Mouse (Mus musculus): ENCODE measurements around the gene Zfp687. TPM values are rescaled to one million over a fixed set of nuclear protein-coding genes. Genes with fewer than 3 reads are reported as not detected.
A peak's percentile ranks its signal among the peaks of the same experiment; 100 is the strongest.

Zfp687 gene
- total and polyA plus RNA-seq, 3 experiments = 10.9 to 13.5 (median 11.0) TPM

DNA sequence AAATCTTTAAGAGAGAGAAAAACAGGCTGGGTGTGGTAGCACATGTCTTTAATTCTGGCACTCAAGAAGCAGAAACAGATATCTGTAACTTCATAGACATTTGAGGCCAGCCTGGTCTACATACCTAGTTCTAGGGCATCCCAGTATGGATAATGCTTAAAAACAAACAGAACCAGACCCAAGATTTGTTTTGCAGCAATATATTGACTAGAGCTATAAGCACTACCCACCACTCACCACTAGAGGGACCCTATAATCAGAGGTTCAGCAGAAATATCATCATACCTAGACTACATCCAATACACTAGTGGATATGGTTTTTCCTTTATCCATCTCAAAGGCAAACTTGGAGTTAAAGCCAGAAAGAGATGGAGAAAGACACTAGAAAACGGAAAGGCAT is 37.7 kb upstream of the Zfp687 start:
- intact Hi-C loops (cut with DNase I) = no loop called here
- DNase-seq = no peak

GRCm38 (mm10) chr3:95047914-95048313 is 32.7 kb upstream of the Zfp687 start:
- Histone ChIP-seq H3K36me3 (ENCODE audit: control insufficient read depth, insufficient read depth, low read length) (no peaks in the 10 kb centered on the region), H3K79me2 (replicated peaks; ENCODE audit: control insufficient read depth, insufficient read depth, low read length) (no peaks in the 10 kb centered on the region), H3K27me3 (ENCODE audit: control insufficient read depth, insufficient read depth, low read length) (no peaks in the 10 kb centered on the region), H3K4me1 (ENCODE audit: control insufficient read depth, insufficient read depth, low read length) (no peaks in the 10 kb centered on the region; the same call in 1 of the 2 replicates), H3K4me3 (no peak overlapping the region), H3K9ac (ENCODE audit: low read depth, low read length) (no peak overlapping the region), H3K27ac (no peak overlapping the region)
- DNase-seq = no peak
- 54% methylated on average over 3 of the region's 3 CpGs for WGBS
- no peak for TF ChIP-seq POLR2A (IDR thresholded peaks at IDR 0.05; ENCODE audit: insufficient read depth, low read depth, low read length)
- intact Hi-C loops (cut with DNase I) = no loop called here

More for the DNA sequence above, 37.7 kb upstream of the Zfp687 start:
- Histone ChIP-seq H3K79me2 (replicated peaks; ENCODE audit: control insufficient read depth, insufficient read depth, low read length) (no peaks in the 10 kb centered on the region), H3K4me3 (no peak overlapping the region), H3K27ac (no peak overlapping the region), H3K4me1 (ENCODE audit: control insufficient read depth, insufficient read depth, low read length) (no peaks in the 10 kb centered on the region), H3K27me3 (ENCODE audit: control insufficient read depth, insufficient read depth, low read length) (no peaks in the 10 kb centered on the region), H3K9ac (ENCODE audit: low read depth, low read length) (no peak overlapping the region), H3K36me3 (ENCODE audit: control insufficient read depth, insufficient read depth, low read length) (no peaks in the 10 kb centered on the region)
- WGBS = 33% methylated on average over 1 of the region's 1 CpGs
- TF ChIP-seq CTCF (IDR thresholded peaks at IDR 0.05) (peak; percentile 91), EP300 (IDR thresholded peaks at IDR 0.05; ENCODE audit: insufficient read depth, low read depth, low read length) (no peak)

DNA sequence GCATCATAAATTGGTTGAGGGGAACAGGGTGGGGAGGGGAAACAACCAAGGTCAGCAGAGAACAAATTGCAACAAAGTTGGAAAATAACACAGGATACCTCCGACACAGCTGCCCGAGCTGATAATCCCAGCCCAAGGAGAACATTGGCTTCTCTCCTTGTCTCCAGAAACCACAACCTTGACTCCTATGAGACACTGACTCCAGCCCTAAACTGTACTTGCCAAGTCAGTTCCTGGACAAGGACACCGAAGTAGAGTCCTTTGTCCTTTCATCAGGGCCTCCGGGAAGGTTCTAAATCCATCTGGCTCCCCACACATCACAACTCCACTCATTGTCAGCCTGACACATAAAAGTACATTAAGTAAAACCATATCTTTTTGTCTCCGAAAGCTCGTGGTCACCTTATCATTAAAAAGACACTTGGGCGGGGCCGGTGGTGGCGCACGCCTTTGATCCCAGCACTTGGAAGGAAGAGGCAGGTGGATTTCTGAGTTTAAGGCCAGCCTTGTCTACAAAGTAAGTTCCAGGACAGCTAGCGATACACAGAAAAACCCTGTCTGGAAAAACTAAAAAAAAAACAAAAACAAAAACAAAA is 31.3 kb upstream of the Zfp687 start:
- peaks cover 2% of the 10 kb centered on the region for H3K79me2 ChIP-seq (replicated peaks; ENCODE audit: control insufficient read depth, insufficient read depth, low read length)
- 74% methylated on average over 11 of the region's 11 CpGs for WGBS
- H3K9ac ChIP-seq (ENCODE audit: low read depth, low read length) = no peak overlapping the region
- H3K4me3 ChIP-seq = no peak overlapping the region
- H3K4me1 ChIP-seq (ENCODE audit: control insufficient read depth, insufficient read depth, low read length) = peaks cover 2% of the 10 kb centered on the region
- H3K27me3 ChIP-seq (ENCODE audit: control insufficient read depth, insufficient read depth, low read length) = no peaks in the 10 kb centered on the region
- peaks cover 2% of the 10 kb centered on the region for H3K36me3 ChIP-seq (ENCODE audit: control insufficient read depth, insufficient read depth, low read length)
- intact Hi-C loops (cut with DNase I) = no loop called here
- no peak overlapping the region for H3K27ac ChIP-seq
- DNase-seq = no peak
- TF ChIP-seq EP300 (IDR thresholded peaks at IDR 0.05; ENCODE audit: insufficient read depth, low read depth, low read length) (no peak), CTCF (IDR thresholded peaks at IDR 0.05) (no peak), POLR2A (IDR thresholded peaks at IDR 0.05; ENCODE audit: insufficient read depth, low read depth, low read length) (no peak)

DNA sequence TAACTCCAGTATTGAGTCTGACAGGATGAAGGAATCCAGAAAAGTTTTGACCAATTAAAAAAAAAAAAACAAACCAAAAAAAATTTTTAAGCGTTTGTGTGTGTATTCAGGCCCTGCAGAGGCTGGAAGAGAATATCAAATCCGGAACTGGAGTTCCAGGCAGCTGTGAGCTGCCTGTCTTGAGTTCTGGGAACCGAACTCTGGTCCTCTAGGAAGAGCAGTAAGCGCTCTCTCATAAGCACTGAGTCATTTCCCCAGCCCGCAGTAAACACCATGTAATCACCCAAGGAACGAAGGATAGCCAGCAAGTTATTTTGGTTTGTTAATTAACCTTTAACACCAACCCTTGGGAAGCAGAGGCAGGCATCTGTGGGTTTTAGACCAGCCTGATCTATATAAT is 28.0 kb upstream of the Zfp687 start:
- no peak for DNase-seq
- no peak overlapping the region for H3K9ac ChIP-seq (ENCODE audit: low read depth, low read length)
- H3K27me3 ChIP-seq (ENCODE audit: control insufficient read depth, insufficient read depth, low read length) = no peaks in the 10 kb centered on the region
- intact Hi-C loops (cut with DNase I) = loop anchor here (5.0 kb wide), 2 partner anchors 99 to 461 kb away; partner anchors contain the start of genes Snx27 and Tnfaip8l2
- peaks cover 11% of the 10 kb centered on the region for H3K36me3 ChIP-seq (ENCODE audit: control insufficient read depth, insufficient read depth, low read length)
- H3K4me1 ChIP-seq (ENCODE audit: control insufficient read depth, insufficient read depth, low read length) = peaks cover 2% of the 10 kb centered on the region
- 61% methylated on average over 6 of the region's 6 CpGs for WGBS
- H3K79me2 ChIP-seq (replicated peaks; ENCODE audit: control insufficient read depth, insufficient read depth, low read length) = peaks cover 5% of the 10 kb centered on the region
- H3K4me3 ChIP-seq = no peak overlapping the region
- no peak overlapping the region for H3K27ac ChIP-seq
- no peak for TF ChIP-seq CTCF (IDR thresholded peaks at IDR 0.05)
- TF ChIP-seq EP300 (IDR thresholded peaks at IDR 0.05; ENCODE audit: insufficient read depth, low read depth, low read length) = no peak
- TF ChIP-seq POLR2A (IDR thresholded peaks at IDR 0.05; ENCODE audit: insufficient read depth, low read depth, low read length) = no peak

DNA sequence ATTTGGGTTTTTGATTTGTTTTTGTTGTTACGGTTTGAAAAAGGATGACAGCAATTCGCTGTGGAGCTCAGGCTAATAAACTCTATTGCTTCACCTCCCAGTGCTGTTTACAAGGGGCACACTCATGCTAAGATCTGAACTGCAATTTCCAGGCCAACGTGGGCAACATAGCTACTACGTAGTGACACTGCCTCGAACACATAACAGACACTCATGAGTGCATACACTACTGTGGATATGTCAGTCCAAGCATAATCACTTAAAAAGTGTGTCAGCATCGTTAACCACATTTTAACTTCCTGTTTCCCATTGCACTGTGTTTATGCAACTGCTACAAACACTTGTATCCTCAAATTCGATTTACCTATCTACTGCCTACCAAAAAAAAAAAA is 27.6 kb upstream of the Zfp687 start:
- no peaks in the 10 kb centered on the region for H3K27me3 ChIP-seq (ENCODE audit: control insufficient read depth, insufficient read depth, low read length)
- H3K36me3 ChIP-seq (ENCODE audit: control insufficient read depth, insufficient read depth, low read length) = peaks cover 11% of the 10 kb centered on the region
- no peak for TF ChIP-seq EP300 (IDR thresholded peaks at IDR 0.05; ENCODE audit: insufficient read depth, low read depth, low read length)
- TF ChIP-seq POLR2A (IDR thresholded peaks at IDR 0.05; ENCODE audit: insufficient read depth, low read depth, low read length) = no peak
- no peak for TF ChIP-seq CTCF (IDR thresholded peaks at IDR 0.05)
- peak overlapping the region; percentile 54 for H3K9ac ChIP-seq (ENCODE audit: low read depth, low read length)
- peak overlapping the region; percentile 84 for H3K27ac ChIP-seq
- peaks cover 2% of the 10 kb centered on the region for H3K4me1 ChIP-seq (ENCODE audit: control insufficient read depth, insufficient read depth, low read length)
- intact Hi-C loops (cut with DNase I) = loop anchor here (5.0 kb wide), 2 partner anchors 99 to 461 kb away; partner anchors contain the start of genes Snx27 and Tnfaip8l2
- H3K4me3 ChIP-seq = peak overlapping the region; percentile 84
- WGBS = 11% methylated on average over 7 of the region's 7 CpGs
- DNase-seq = no peak
- H3K79me2 ChIP-seq (replicated peaks; ENCODE audit: control insufficient read depth, insufficient read depth, low read length) = peaks cover 5% of the 10 kb centered on the region

GRCm38 (mm10) chr3:95042166-95042837 is 27.1 kb upstream of the Zfp687 start, which contains the start of gene Psmd4:
TSS of gene Psmd4 (minus strand) at chr3:95042614.
- peak; percentile 98 for DNase-seq
- H3K9ac ChIP-seq (ENCODE audit: low read depth, low read length) = peak within 1 kb of the TSS; percentile 89
- intact Hi-C loops (cut with DNase I) = loop anchor here (5.0 kb wide), 2 partner anchors 100 to 460 kb away; partner anchors contain the start of genes Snx27 and Tnfaip8l2
- TF ChIP-seq EP300 (IDR thresholded peaks at IDR 0.05; ENCODE audit: insufficient read depth, low read depth, low read length) (peak; percentile 39; the same call in 1 of the 2 replicates), POLR2A (IDR thresholded peaks at IDR 0.05; ENCODE audit: insufficient read depth, low read depth, low read length) (peak; percentile 98), CTCF (IDR thresholded peaks at IDR 0.05) (no peak)
- under 1% methylated on average over 36 of the region's 36 CpGs for WGBS
- peaks cover 2% of the 10 kb centered on the region for H3K4me1 ChIP-seq (ENCODE audit: control insufficient read depth, insufficient read depth, low read length)
- H3K79me2 ChIP-seq (replicated peaks; ENCODE audit: control insufficient read depth, insufficient read depth, low read length) = peaks cover 5% of the 10 kb centered on the region
- H3K4me3 ChIP-seq = peak within 1 kb of the TSS; percentile 84
- no peaks in the 10 kb centered on the region for H3K27me3 ChIP-seq (ENCODE audit: control insufficient read depth, insufficient read depth, low read length)
- H3K27ac ChIP-seq = peak within 1 kb of the TSS; percentile 84
- peaks cover 11% of the 10 kb centered on the region for H3K36me3 ChIP-seq (ENCODE audit: control insufficient read depth, insufficient read depth, low read length)
